Mouse (Mus musculus) small intestine, adult 10 weeks (tissue): Measurements from ENCODE around the gene Gm12888. TPM values are rescaled to one million over a fixed set of nuclear protein-coding genes. Genes with fewer than 3 reads are reported as not detected.

Source experiments
- polyA plus RNA-seq: library from polyadenylated mRNA; stranded (reverse); fragments of 350-450 nt; fragmentation: Illumina TruSeq; extraction: RNeasy Lipid Tissue Mini Kit (QIAGEN cat#74804); gene quantifications from one replicate; pipeline ENCODE4 v1.2.3, GENCODE M21; 2014; ENCODE audit warnings: low replicate concordance

Gene Gm12888
- polyA plus RNA-seq: not detected

GRCm38 (mm10) chr4:121324817-121325216, at the start of gene Gm12888:
Gene Gm12888 (minus strand): TSS chr4:121324917.

Other genes with a start within 250 kb of the Gm12888 start
- gene Zmpste24, start 226.7 kb downstream of the Gm12888 start, polyA plus RNA-seq: 80.6 TPM
- gene Tmco2, start 215.7 kb downstream of the Gm12888 start, polyA plus RNA-seq: not detected
- 20.5 TPM for gene Rlf, start 109.8 kb downstream of the Gm12888 start, polyA plus RNA-seq
- gene Gm12886, start 98.2 kb upstream of the Gm12888 start, polyA plus RNA-seq: not detected